Mouse (Mus musculus) testis, adult 2 months (tissue): ENCODE results near the gene Snrnp70.

ENCODE experiments used
- CTCF ChIP-seq: fragments of 200-500 bp; IDR thresholded peaks from 2 replicates; pipeline ENCODE4 v1.5.1; 2012; ENCODE audit warnings: low read depth, mild to moderate bottlenecking, inconsistent platforms, low read length, moderate library complexity; ENCODE audit not compliant: control insufficient read depth, insufficient read depth, insufficient replicate concordance
- POLR2A ChIP-seq: fragments of 200-500 bp; IDR thresholded peaks from 2 replicates; pipeline ENCODE4 v1.6.1; 2012; ENCODE audit warnings: low read depth, mild to moderate bottlenecking, inconsistent platforms, low read length, moderate library complexity; ENCODE audit not compliant: control insufficient read depth

DNA sequence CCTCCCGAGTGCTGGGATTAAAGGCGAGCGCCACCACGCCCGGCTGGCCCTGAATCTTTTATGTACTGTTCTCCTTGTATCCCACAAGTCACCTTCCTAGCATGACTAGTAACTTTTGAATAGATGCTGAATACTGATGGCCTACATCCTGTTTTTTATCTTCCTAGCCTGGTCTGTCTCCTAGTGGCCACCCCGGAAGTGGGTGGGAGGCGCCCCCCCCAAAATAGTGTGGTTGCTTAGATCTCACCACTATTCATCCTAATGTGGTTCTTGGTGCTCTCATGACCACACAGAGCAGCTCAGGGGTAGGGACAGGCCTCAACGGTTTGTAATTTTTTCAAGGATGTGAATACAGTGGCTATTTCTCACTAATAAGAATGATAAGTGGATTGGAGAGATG lies 20.9 kb downstream of the Snrnp70 start:
- TF ChIP-seq POLR2A (no peak), CTCF (no peak)
